Mouse (Mus musculus) ovary, adult 18-20 months (tissue): Measurements from ENCODE around the gene Gm15446.
"Not testable (repeated sequence)": the region's sequence is repeated elsewhere in the genome, so short reads cannot be mapped to it uniquely, and the experiment has no call there.

Source experiments
- DNase-seq: peaks from one replicate; pipeline ENCODE4 v3.0.0; 2022; ENCODE audit warnings: low spot score, mixed read lengths

Gene Gm15446

GRCm38 (mm10) chr5:109923261-109924071 lies at the start of gene Gm15446:
Gene Gm15446 (plus strand): TSS chr5:109923400.
- peak; percentile 84 for DNase-seq

- DNase-seq, result not testable (repeated sequence)
Observed at GRCm38 (mm10) chr5:109924129-109924528, 929 bp downstream of the Gm15446 start.

GRCm38 (mm10) chr5:109924936-109925335 lies 1.7 kb downstream of the Gm15446 start:
- no peak for DNase-seq

GRCm38 (mm10) chr5:109950281-109950680 lies 27.1 kb downstream of the Gm15446 start:
- DNase-seq, result no peak

- DNase-seq, result not testable (repeated sequence)
Observed at GRCm38 (mm10) chr5:109980743-109981142, 57.5 kb downstream of the Gm15446 start.
